In the genomic region with DNA sequence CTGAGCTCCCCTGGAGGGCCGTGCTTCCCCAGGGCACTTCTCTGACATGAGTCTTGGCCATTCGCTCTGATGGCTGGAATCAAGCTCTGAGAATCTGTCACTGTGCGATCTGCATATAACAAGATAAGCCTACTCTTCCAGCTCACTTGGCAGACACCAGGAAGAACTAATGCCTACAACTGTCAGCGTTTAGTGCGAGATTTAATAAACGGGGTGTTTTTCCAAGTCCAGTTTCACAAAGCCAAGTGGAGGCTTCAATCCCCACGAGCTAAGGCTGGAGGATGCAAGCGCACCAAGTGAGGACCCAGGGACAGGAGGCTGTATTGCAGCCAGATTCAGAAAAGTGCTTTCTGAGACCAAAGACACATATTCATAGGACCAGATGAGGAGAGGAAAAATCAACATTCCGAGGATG, we compare ENCODE assay signal across 28 mouse cellular contexts.
DNase-seq lines count a peak whose midpoint lies in the region; ATAC-seq lines count a peak whose summit lies in the region.
"Had no signal": no experiment of that assay in that cellular context is flagged by ENCODE, and none has a peak within 500 bp of the region (broad histone marks: within the 10 kb centered on the region; RNA-seq: fewer than 3 reads in every experiment).

No protein-coding gene starts in this region.

- 82% methylated on average over 9 of the region's 9 CpGs for WGBS in forebrain, embryonic 14.5 days
- WGBS in forebrain, embryonic 11.5 days: 91% methylated on average over 9 of the region's 9 CpGs

- H3K4me2 ChIP-seq in forebrain, embryonic 14.5 days (ENCODE audit: low read length): no peak overlapping the region
- H3K4me2 ChIP-seq in forebrain, embryonic 11.5 days (ENCODE audit: low read depth, low read length, severe bottlenecking): no peak overlapping the region
- H3K4me2 ChIP-seq: heart, embryonic 15.5 days; hindbrain, embryonic 15.5 days; intestine, embryonic 15.5 days; limb, embryonic 15.5 days; midbrain, embryonic 11.5 days; neural tube, embryonic 15.5 days had no signal

- H3K27me3 ChIP-seq in forebrain, embryonic 14.5 days (replicated peaks; ENCODE audit: control insufficient read depth, insufficient read depth, low read length): no peaks in the 10 kb centered on the region
- H3K27me3 ChIP-seq in forebrain, embryonic 11.5 days (ENCODE audit: control insufficient read depth, insufficient read depth, low read length): no peaks in the 10 kb centered on the region
- H3K27me3 ChIP-seq: CH12.LX; heart, embryonic 15.5 days; hindbrain, embryonic 15.5 days; intestine, embryonic 15.5 days; limb, embryonic 15.5 days; neural tube, embryonic 15.5 days; Patski had no signal

- H3K9me3 ChIP-seq in forebrain, embryonic 14.5 days (replicated peaks; ENCODE audit: control insufficient read depth, low read length): no peaks in the 10 kb centered on the region
- H3K9me3 ChIP-seq in forebrain, embryonic 11.5 days (ENCODE audit: control insufficient read depth, low read length): no peaks in the 10 kb centered on the region
- H3K9me3 ChIP-seq: heart, embryonic 15.5 days; hindbrain, embryonic 15.5 days; intestine, embryonic 15.5 days; limb, embryonic 15.5 days; neural tube, embryonic 15.5 days had no signal

- DNase-seq in forebrain, embryonic 14.5 days (ENCODE audit: low spot score): peak; percentile 24
- DNase-seq in forebrain, embryonic 11.5 days (ENCODE audit: low spot score): no peak
- DNase-seq in layer of hippocampus, postnatal 10 days (ENCODE audit: low spot score in 2 of 2): peak; percentile 6 to 16
- no peak for DNase-seq in layer of hippocampus, adult 11-12 months (ENCODE audit: low spot score)
- DNase-seq in lung, postnatal 10 days: peak; percentile 23
- DNase-seq in lung, postnatal 14 days: no peak
- DNase-seq in kidney, adult 9 months: no peak
- DNase-seq: adrenal gland, postnatal 36 days; B cell, adult 2 months; cerebellum, adult 2 months; gastrocnemius, postnatal 36 days; heart, postnatal 36 days; kidney, adult 8-10 months; kidney, postnatal 14 days; layer of hippocampus, postnatal 36 days; thymus, adult 18-20 months; thymus, postnatal 36 days had no signal

- H3K4me1 ChIP-seq in forebrain, embryonic 14.5 days (ENCODE audit: control insufficient read depth, insufficient read depth, low read length): no peaks in the 10 kb centered on the region
- no peaks in the 10 kb centered on the region for H3K4me1 ChIP-seq in forebrain, embryonic 11.5 days (replicated peaks; ENCODE audit: control insufficient read depth, insufficient read depth, low read length)
- H3K4me1 ChIP-seq: heart, embryonic 15.5 days; hindbrain, embryonic 15.5 days; intestine, embryonic 15.5 days; limb, embryonic 15.5 days; neural tube, embryonic 15.5 days had no signal

- H3K36me3 ChIP-seq in forebrain, embryonic 14.5 days (ENCODE audit: control insufficient read depth, insufficient read depth, low read length): no peaks in the 10 kb centered on the region
- no peaks in the 10 kb centered on the region for H3K36me3 ChIP-seq in forebrain, embryonic 11.5 days (ENCODE audit: control insufficient read depth, insufficient read depth, low read length)
- H3K36me3 ChIP-seq: G1E; heart, embryonic 15.5 days; hindbrain, embryonic 15.5 days; intestine, embryonic 15.5 days; limb, embryonic 15.5 days; neural tube, embryonic 15.5 days had no signal

- no peak overlapping the region for H3K4me3 ChIP-seq in forebrain, embryonic 14.5 days (ENCODE audit: low read depth, low read length)
- H3K4me3 ChIP-seq in forebrain, embryonic 11.5 days (ENCODE audit: low read depth, low read length): no peak overlapping the region
- H3K4me3 ChIP-seq: heart, embryonic 15.5 days; hindbrain, embryonic 15.5 days; intestine, embryonic 15.5 days; layer of hippocampus, adult 2 months; limb, embryonic 15.5 days; neural tube, embryonic 15.5 days had no signal

- no peak for ATAC-seq in forebrain, embryonic 14.5 days
- no peak for ATAC-seq in forebrain, embryonic 11.5 days (replicated peaks; ENCODE audit: low FRiP score)
- ATAC-seq: intestine, embryonic 15.5 days; Patski had no signal

- no peak overlapping the region for H3K27ac ChIP-seq in forebrain, embryonic 14.5 days (ENCODE audit: low read depth, low read length)
- no peak overlapping the region for H3K27ac ChIP-seq in forebrain, embryonic 11.5 days (ENCODE audit: low read depth, low read length)
- H3K27ac ChIP-seq: heart, embryonic 15.5 days; hindbrain, embryonic 15.5 days; intestine, embryonic 15.5 days; layer of hippocampus, adult 2 months; limb, embryonic 15.5 days; liver, embryonic 14.5 days; neural tube, embryonic 15.5 days had no signal

- H3K9ac ChIP-seq in forebrain, embryonic 14.5 days (ENCODE audit: low read length): no peak overlapping the region
- no peak overlapping the region for H3K9ac ChIP-seq in forebrain, embryonic 11.5 days (ENCODE audit: low read length)
- H3K9ac ChIP-seq: heart, embryonic 15.5 days; hindbrain, embryonic 15.5 days; intestine, embryonic 15.5 days; limb, embryonic 15.5 days; liver, embryonic 14.5 days; neural tube, embryonic 15.5 days had no signal

Comparison
In these comparisons a context has a peak if more than half of its experiments do, and no peak if none do; other contexts are left out.
1. DNase-seq: peak in forebrain, embryonic 14.5 days (single experiment), layer of hippocampus, postnatal 10 days (2 of 2) and lung, postnatal 10 days (single experiment); none in forebrain, embryonic 11.5 days (single experiment), layer of hippocampus, adult 11-12 months (single experiment), lung, postnatal 14 days (single experiment) and kidney, adult 9 months (single experiment).